Mouse (Mus musculus) erythroblast, embryonic 14.5 days (primary cell): ENCODE data around the gene Nsd1. TPM values are rescaled to one million over a fixed set of nuclear protein-coding genes. Genes with fewer than 3 reads are reported as not detected.

Experiments
- H3K27me3 ChIP-seq: 2 replicates; pipeline ENCODE4 v1.6.1; 2012; ENCODE audit warnings: inconsistent platforms; ENCODE audit not compliant: control insufficient read depth
- H3K36me3 ChIP-seq: 2 replicates; pipeline ENCODE4 v1.6.1; 2012; ENCODE audit warnings: mild to moderate bottlenecking, inconsistent platforms; ENCODE audit not compliant: control insufficient read depth
- H3K4me1 ChIP-seq: 2 replicates; pipeline ENCODE4 v1.6.1; 2012; ENCODE audit warnings: inconsistent platforms; ENCODE audit not compliant: control insufficient read depth
- H3K4me3 ChIP-seq: replicated peaks from 2 replicates; pipeline ENCODE3; 2012; ENCODE audit warnings: moderate library complexity, mild to moderate bottlenecking, inconsistent platforms
- H3K9me3 ChIP-seq: 2 replicates; pipeline ENCODE4 v1.6.1; 2012; ENCODE audit warnings: low read length, inconsistent platforms, mixed read lengths; ENCODE audit not compliant: control insufficient read depth
- GATA1 ChIP-seq: IDR thresholded peaks from 2 replicates; pipeline ENCODE4 v1.6.1; 2012; ENCODE audit warnings: low read length, inconsistent platforms, mixed read lengths
- TAL1 ChIP-seq: IDR thresholded peaks from 3 replicates; pipeline ENCODE4 v1.6.1; 2012; ENCODE audit warnings: low read length, inconsistent platforms, mixed read lengths
- polyA plus RNA-seq: library from polyadenylated mRNA; stranded (reverse); fragments of >175 nt; gene quantifications from 2 replicates; pipeline ENCODE4 v1.2.3, GENCODE M21; 2012

The Nsd1 gene
- 0.20 and 0.48 TPM in 2 replicates for polyA plus RNA-seq

DNA sequence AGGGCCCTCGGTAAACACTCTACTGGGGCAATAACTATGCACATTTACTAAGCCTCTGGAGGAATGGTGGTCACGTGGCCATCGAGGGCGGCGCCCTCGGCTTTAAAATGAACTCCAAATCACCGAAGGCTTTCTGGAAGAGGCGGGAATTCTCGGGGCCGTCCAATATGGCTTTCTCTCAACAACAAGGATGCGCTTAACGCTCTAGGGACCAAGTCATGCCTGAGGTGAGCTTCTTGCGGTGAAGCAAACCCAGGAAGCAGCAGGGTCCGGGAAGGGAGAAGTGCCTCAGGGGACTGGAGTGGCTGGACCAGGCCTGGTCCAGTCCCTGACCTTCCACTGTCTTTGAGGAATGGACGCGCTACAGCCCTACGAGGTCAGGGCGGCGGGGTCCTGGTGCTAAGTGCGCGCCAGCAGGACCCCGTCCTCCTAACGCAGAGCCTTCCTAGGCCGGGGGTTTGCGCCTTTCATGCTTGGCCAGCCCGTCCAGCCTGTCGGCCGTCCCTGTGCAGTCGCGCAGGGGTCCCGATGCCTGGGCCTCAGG is at the start of gene Nsd1:
Gene Nsd1 (plus strand): TSS at position 134 of the 544 bp plus-strand sequence.
- peaks cover 53% of the 10 kb centered on the region for H3K4me1 ChIP-seq
- no peaks in the 10 kb centered on the region for H3K27me3 ChIP-seq
- peaks cover 17% of the 10 kb centered on the region for H3K36me3 ChIP-seq
- H3K4me3 ChIP-seq = peak within 1 kb of the TSS; percentile 93
- TF ChIP-seq TAL1 (no peak), GATA1 (no peak)
- peaks cover 2% of the 10 kb centered on the region for H3K9me3 ChIP-seq

- Histone ChIP-seq H3K4me3 (no peak overlapping the region), H3K36me3 (peaks cover 9% of the 10 kb centered on the region; the same call in 1 of the 2 replicates), H3K27me3 (no peaks in the 10 kb centered on the region), H3K4me1 (no peaks in the 10 kb centered on the region), H3K9me3 (no peaks in the 10 kb centered on the region)
- TF ChIP-seq GATA1 = no peak
- no peak for TF ChIP-seq TAL1
Observed at GRCm38 (mm10) chr13:55162365-55162764, 47.2 kb upstream of the Nsd1 start.

DNA sequence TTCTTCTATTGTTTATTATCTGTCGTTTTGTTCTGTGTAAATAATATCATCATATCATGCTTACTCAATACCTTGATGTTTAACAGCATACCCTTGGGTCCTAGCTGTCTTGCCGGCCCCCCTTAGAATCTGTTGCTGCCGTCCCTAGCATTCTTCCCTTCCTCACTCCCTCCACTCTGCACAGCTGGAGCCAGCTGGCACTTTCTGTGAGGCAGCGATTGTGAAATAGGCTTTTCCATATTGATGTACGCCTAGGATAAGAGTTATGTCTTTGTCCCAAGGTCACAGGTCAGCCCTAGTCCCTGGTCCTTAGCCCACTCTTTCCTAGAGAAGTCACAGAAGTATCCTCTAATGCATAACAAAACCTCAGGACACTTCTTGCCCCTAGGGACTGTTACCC is 46.0 kb upstream of the Nsd1 start:
- H3K4me3 ChIP-seq = no peak overlapping the region

GRCm38 (mm10) chr13:55165831-55166339 is 43.7 kb upstream of the Nsd1 start:
- Histone ChIP-seq H3K36me3 (peaks cover 7% of the 10 kb centered on the region; the same call in 1 of the 2 replicates), H3K4me3 (no peak overlapping the region), H3K9me3 (peaks cover 3% of the 10 kb centered on the region), H3K4me1 (no peaks in the 10 kb centered on the region), H3K27me3 (no peaks in the 10 kb centered on the region)
- TF ChIP-seq GATA1 (no peak), TAL1 (no peak)

More for the DNA sequence above, 46.0 kb upstream of the Nsd1 start:
- Histone ChIP-seq H3K9me3 (no peaks in the 10 kb centered on the region), H3K4me1 (no peaks in the 10 kb centered on the region), H3K27me3 (no peaks in the 10 kb centered on the region), H3K36me3 (peaks cover 12% of the 10 kb centered on the region; the same call in 1 of the 2 replicates)
- TF ChIP-seq GATA1 (no peak), TAL1 (no peak)

GRCm38 (mm10) chr13:55166806-55167725 is 42.5 kb upstream of the Nsd1 start:
- H3K4me3 ChIP-seq = no peak overlapping the region
- peaks cover 3% of the 10 kb centered on the region for H3K9me3 ChIP-seq
- H3K4me1 ChIP-seq = peaks cover 4% of the 10 kb centered on the region
- H3K36me3 ChIP-seq = peaks cover 3% of the 10 kb centered on the region; the same call in 1 of the 2 replicates
- TF ChIP-seq TAL1 (no peak), GATA1 (no peak)
- peaks cover 6% of the 10 kb centered on the region for H3K27me3 ChIP-seq

- peaks cover 3% of the 10 kb centered on the region for H3K9me3 ChIP-seq
- no peak overlapping the region for H3K4me3 ChIP-seq
- H3K4me1 ChIP-seq = peaks cover 5% of the 10 kb centered on the region
- peaks cover 10% of the 10 kb centered on the region for H3K27me3 ChIP-seq
- TF ChIP-seq GATA1 (no peak), TAL1 (no peak)
- H3K36me3 ChIP-seq = peaks cover 3% of the 10 kb centered on the region; the same call in 1 of the 2 replicates
Observed at GRCm38 (mm10) chr13:55167798-55168197, 41.8 kb upstream of the Nsd1 start.

DNA sequence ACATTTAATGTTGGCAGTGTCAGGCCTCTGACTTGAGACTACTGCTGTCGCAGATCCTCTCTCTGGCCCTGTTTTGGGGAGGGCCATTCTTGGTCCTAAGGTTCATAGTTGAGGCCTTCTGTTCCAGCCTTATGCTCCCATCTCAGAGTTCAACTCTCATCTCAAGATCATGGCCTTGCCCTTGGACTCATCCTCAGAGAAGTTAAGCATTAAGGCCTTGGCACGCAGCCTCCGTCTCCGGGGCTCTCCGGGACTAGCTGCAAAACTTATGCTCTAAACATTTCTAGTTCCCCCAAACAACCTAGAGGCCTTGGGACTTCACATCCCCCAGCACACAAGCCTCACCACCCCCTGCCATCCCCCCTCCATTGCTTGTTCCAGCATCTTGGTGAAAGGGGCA is 41.3 kb upstream of the Nsd1 start:
- TF ChIP-seq GATA1 (no peak), TAL1 (no peak)
- Histone ChIP-seq H3K9me3 (peaks cover 3% of the 10 kb centered on the region), H3K27me3 (peaks cover 10% of the 10 kb centered on the region), H3K4me1 (peaks cover 5% of the 10 kb centered on the region), H3K4me3 (no peak overlapping the region), H3K36me3 (peaks cover 3% of the 10 kb centered on the region; the same call in 1 of the 2 replicates)

DNA sequence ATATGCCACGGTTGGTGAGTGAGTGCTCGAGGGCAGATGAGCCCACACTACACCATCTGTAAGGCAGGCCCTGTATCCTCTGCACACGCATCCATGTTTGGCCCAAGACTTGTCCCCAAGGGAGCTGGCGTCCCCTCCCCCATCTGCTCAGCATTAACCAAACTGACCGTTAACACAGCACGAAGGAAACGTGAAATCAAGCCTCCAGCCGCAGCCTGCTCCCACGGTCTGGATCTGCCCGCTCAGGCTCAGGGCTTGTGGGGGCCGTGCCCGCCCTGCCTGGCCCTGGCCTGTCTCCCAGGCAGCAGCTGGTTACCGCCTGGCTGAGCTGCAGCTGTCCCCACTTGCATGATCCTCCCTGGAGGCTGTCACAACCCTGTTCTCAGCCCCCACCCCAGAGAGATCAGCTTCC is 40.6 kb upstream of the Nsd1 start:
- TF ChIP-seq GATA1 (no peak), TAL1 (no peak)
- Histone ChIP-seq H3K9me3 (peaks cover 3% of the 10 kb centered on the region), H3K27me3 (peaks cover 12% of the 10 kb centered on the region), H3K4me1 (peaks cover 5% of the 10 kb centered on the region), H3K4me3 (no peak overlapping the region), H3K36me3 (peaks cover 3% of the 10 kb centered on the region; the same call in 1 of the 2 replicates)
